Mouse (Mus musculus) forebrain, embryonic 16.5 days (tissue): ENCODE results near the gene Trim17. TPM values are rescaled to one million over a fixed set of nuclear protein-coding genes. Genes with fewer than 3 reads are reported as not detected.

Experiments used
- ATAC-seq: fragments of 200-750 bp; cut with Nextera tagmentation; 2 replicates; pipeline ENCODE4 v1.8.0; 2017; ENCODE audit warnings: mild to moderate bottlenecking, moderate library complexity
- H3K27ac ChIP-seq: fragments of 300-500 bp; sonication (generic); 2 replicates; pipeline ENCODE4 v1.5.1; 2014; ENCODE audit warnings: low read length, control low read depth
- H3K27me3 ChIP-seq: fragments of 300-500 bp; sonication (generic); replicated peaks from 2 replicates; pipeline ENCODE4 v1.6.1; 2014; ENCODE audit warnings: low read length; ENCODE audit not compliant: control insufficient read depth, insufficient read depth
- H3K36me3 ChIP-seq: fragments of 300-500 bp; sonication (generic); 2 replicates; pipeline ENCODE4 v1.6.1; 2014; ENCODE audit not compliant: control insufficient read depth, insufficient read depth
- H3K4me1 ChIP-seq: fragments of 300-500 bp; sonication (generic); replicated peaks from 2 replicates; pipeline ENCODE4 v1.6.1; 2014; ENCODE audit warnings: low read length; ENCODE audit not compliant: control insufficient read depth, insufficient read depth
- H3K4me2 ChIP-seq: fragments of 300-500 bp; sonication (generic); 2 replicates; pipeline ENCODE4 v1.6.1; 2014; ENCODE audit warnings: mild to moderate bottlenecking, low read length, control low read depth
- H3K4me3 ChIP-seq: fragments of 300-500 bp; sonication (generic); replicated peaks from 2 replicates; pipeline ENCODE4 v1.5.1; 2014; ENCODE audit warnings: mild to moderate bottlenecking, low read length, control low read depth
- H3K9ac ChIP-seq: fragments of 300-500 bp; sonication (generic); replicated peaks from 2 replicates; pipeline ENCODE4 v1.6.1; 2014; ENCODE audit warnings: low read depth, low read length, control low read depth
- H3K9me3 ChIP-seq: fragments of 300-500 bp; sonication (generic); 2 replicates; pipeline ENCODE4 v1.6.1; 2016; ENCODE audit warnings: low read length; ENCODE audit not compliant: control insufficient read depth
- WGBS: fragments of 180-500 bp; shearing (Covaris S2); extraction: QIAGEN DNeasy Blood & Tissue Kit; methylation state at CpG from one replicate; pipeline ENCODE4 v1.1.7; 2014; 5-methylcytosine and 5-hydroxymethylcytosine counted together
- polyA plus RNA-seq: library from polyadenylated mRNA; unstranded; fragments of >200 nt; fragmentation: Nextera tagmentation; extraction: Ambion mirVana; gene quantifications from 2 replicates; pipeline ENCODE4 v1.2.1, GENCODE M21; 2015

The Trim17 gene
- polyA plus RNA-seq, 1 experiment from 2014 or later: 2.0 TPM

DNA sequence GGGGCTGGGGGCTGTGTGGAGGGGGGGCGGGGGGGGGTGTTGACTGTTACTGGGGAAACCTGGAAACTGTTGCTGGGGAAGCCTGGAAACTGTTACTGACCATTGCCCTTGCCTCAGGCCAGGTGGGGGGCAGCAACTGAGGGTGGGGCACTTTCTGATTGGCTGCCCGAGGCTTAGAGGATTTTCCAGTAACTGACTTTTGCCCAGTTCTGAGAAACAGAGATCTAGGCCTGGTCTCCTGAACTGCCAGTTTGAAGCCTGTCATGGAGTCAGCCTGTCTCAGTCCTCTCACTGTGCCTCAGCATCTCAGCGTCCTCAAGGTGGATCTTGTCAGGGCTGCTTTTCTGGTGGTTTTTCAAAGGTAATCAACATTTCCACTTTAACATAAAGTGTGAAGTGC is 19.9 kb downstream of the Trim17 start:
- no peak overlapping the region for H3K27ac ChIP-seq
- no peaks in the 10 kb centered on the region for H3K27me3 ChIP-seq
- H3K9me3 ChIP-seq: no peaks in the 10 kb centered on the region
- H3K36me3 ChIP-seq: 0 out of 2 replicates have a peak, but pooled peaks cover 5% of the 10 kb centered on the region
- 85% methylated on average over 3 of the region's 3 CpGs for WGBS
- no peak overlapping the region for H3K4me2 ChIP-seq
- peaks cover 25% of the 10 kb centered on the region for H3K4me1 ChIP-seq
- H3K4me3 ChIP-seq: no peak overlapping the region
- no peak overlapping the region for H3K9ac ChIP-seq
- ATAC-seq: no peak

DNA sequence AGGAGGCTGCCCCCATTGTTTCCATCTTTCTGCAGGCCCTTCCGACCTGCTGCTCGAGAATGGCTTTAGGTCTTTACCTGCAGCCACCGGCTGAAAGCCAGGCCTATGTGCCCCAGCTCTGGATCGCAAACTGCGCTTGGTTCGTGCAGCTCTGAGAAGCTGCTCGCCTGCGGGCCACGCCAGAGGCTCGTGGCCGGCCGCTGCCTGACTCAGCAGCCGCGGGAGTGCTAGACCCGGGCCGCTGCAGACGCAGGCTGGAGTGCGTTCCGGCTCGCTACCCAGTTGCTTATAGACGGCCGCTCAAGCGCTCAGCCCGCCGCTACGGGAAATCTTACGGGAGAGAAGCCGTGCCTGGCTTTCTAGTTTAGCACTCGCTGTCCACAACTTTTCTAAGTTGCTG is 22.7 kb downstream of the Trim17 start:
- ATAC-seq: no peak
- peak overlapping the region; percentile 91 for H3K9ac ChIP-seq
- no peaks in the 10 kb centered on the region for H3K27me3 ChIP-seq
- no peaks in the 10 kb centered on the region for H3K9me3 ChIP-seq
- peak overlapping the region; percentile 94 for H3K4me2 ChIP-seq
- H3K36me3 ChIP-seq: peaks cover under 1% of the 10 kb centered on the region; the same call in 1 of the 2 replicates
- peak overlapping the region; percentile 88 for H3K4me3 ChIP-seq
- peak overlapping the region; percentile 81 for H3K27ac ChIP-seq
- WGBS: under 1% methylated on average over 29 of the region's 29 CpGs
- peaks cover 42% of the 10 kb centered on the region for H3K4me1 ChIP-seq

DNA sequence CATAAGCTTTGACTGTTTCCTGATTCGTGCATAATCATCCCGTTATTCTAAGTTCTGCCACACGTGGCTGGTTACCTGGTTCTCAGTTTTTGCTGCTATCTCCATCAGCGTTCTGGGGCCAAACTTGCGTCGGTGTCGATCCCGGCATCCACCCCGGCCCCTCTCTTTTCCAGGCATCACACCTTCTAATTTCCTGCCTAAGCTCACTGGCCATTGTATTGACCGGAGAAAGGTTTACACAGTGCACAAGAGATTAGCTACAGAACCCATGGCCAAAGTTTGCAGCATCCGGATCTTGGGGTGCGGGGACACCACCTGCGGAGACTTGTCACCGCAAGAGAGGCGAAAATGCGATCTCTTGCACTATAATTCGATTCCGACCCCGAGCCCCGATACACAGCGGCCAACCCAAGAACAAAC is 23.1 kb downstream of the Trim17 start:
- Histone ChIP-seq H3K36me3 (peaks cover 6% of the 10 kb centered on the region), H3K9ac (peak overlapping the region; percentile 91), H3K4me3 (peak overlapping the region; percentile 88), H3K9me3 (no peaks in the 10 kb centered on the region), H3K4me2 (peak overlapping the region; percentile 94), H3K27ac (peak overlapping the region; percentile 81), H3K4me1 (peaks cover 42% of the 10 kb centered on the region), H3K27me3 (no peaks in the 10 kb centered on the region)
- peak; percentile 26 for ATAC-seq
- WGBS: under 1% methylated on average over 21 of the region's 21 CpGs

DNA sequence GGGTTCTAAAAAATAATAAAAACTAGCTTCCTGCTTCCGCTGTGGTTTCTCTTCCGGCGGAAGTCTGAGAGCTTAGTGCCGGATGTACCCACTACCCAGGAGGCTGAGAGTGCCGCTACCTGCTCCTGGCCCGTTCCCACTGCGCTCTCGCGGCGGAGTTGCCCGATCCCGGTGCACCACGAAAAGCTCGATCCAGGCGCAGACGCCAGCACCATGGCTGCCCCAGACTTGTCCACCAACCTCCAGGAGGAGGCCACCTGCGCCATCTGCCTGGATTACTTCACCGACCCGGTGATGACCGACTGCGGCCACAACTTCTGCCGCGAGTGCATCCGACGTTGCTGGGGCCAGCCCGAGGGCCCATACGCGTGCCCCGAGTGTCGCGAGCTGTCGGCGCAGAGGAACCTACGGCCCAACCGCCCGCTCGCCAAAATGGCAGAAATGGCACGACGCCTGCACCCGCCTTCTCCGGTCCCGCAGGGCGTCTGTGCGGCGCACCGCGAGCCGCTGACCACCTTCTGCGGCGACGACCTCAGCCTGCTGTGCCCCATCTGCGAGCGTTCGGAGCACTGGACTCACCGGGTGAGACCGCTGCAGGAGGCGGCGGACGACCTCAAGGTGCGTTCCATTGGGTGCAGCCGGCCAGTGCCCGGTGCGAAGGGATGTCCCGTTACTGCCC is 23.7 kb downstream of the Trim17 start, which contains the start of gene Trim11:
TSS of gene Trim11 (plus strand) at position 67 of the 679 bp plus-strand sequence.
- H3K9ac ChIP-seq: peak within 1 kb of the TSS; percentile 91
- H3K36me3 ChIP-seq: peaks cover 7% of the 10 kb centered on the region
- no peaks in the 10 kb centered on the region for H3K27me3 ChIP-seq
- ATAC-seq: peak; percentile 89
- peaks cover 42% of the 10 kb centered on the region for H3K4me1 ChIP-seq
- H3K4me3 ChIP-seq: peak within 1 kb of the TSS; percentile 88
- peak within 1 kb of the TSS; percentile 81 for H3K27ac ChIP-seq
- no peaks in the 10 kb centered on the region for H3K9me3 ChIP-seq
- H3K4me2 ChIP-seq: peak within 1 kb of the TSS; percentile 94
- WGBS: under 1% methylated on average over 64 of the region's 64 CpGs

DNA sequence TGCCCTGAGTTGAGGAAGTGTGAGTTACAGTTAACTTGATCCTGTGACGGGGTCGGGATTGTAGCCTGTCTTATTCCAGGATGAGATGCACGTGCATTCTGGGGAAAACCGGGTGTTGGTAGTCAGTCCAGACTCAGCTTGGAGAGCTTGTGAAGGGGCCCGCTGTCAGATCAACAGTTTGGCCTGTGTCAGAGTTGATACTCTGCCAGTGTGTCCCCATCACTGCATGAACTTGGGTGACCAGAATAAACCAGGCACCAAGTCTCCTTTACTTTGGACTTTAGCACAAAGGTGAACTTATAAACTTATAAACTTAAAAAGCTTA is 24.2 kb downstream of the Trim17 start:
- no peaks in the 10 kb centered on the region for H3K27me3 ChIP-seq
- 2% methylated on average over 5 of the region's 5 CpGs for WGBS
- H3K9me3 ChIP-seq: no peaks in the 10 kb centered on the region
- H3K4me1 ChIP-seq: peaks cover 42% of the 10 kb centered on the region
- H3K27ac ChIP-seq: no peak overlapping the region
- peak overlapping the region; percentile 91 for H3K9ac ChIP-seq
- peak overlapping the region; percentile 88 for H3K4me3 ChIP-seq
- peak overlapping the region; percentile 94 for H3K4me2 ChIP-seq
- ATAC-seq: no peak
- H3K36me3 ChIP-seq: peaks cover 9% of the 10 kb centered on the region

DNA sequence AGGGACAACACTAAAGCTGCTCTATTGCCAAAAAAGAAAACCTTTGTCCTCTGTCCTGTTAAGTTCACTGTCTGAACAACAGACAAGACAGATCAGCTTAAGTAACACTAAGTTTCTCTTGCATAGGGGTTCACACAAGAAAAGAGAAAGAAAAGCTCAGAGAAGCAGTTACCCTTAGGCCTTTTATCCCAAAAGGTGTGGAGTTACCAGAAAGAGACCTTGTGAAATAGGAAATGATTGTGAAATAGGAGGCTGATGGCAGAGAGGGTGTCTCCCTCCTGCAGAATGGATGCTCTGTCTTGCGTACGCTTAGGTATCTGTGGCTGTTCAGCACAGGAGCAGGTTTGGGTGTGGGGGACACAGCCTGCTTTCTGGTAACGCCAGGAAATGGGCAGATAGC is 24.7 kb downstream of the Trim17 start:
- H3K4me1 ChIP-seq: peaks cover 40% of the 10 kb centered on the region
- WGBS: 84% methylated on average over 3 of the region's 3 CpGs
- peaks cover 10% of the 10 kb centered on the region for H3K36me3 ChIP-seq

DNA sequence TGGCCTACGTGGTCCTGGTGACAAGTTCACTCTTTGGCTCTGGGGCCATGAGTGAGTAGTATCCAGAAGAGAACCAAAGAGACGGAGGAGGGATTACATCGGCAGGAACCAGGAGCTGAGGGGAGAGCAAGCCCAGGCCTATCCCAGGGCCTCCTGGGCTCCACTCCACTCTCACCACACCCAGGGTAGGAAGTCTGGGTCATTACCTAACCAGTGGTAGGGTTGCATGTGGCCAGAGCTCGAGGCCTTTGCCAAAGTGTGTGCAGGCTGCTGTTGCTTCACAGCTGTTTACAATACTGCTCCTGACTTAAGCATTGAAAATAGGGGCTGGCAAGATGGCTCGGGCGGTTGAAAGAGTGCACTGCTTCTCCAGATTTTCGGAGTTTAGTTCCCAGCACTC is 25.2 kb downstream of the Trim17 start:
- Histone ChIP-seq H3K9me3 (no peaks in the 10 kb centered on the region), H3K36me3 (peaks cover 10% of the 10 kb centered on the region), H3K27ac (no peak overlapping the region), H3K27me3 (no peaks in the 10 kb centered on the region), H3K4me2 (peak overlapping the region; percentile 94), H3K9ac (peak overlapping the region; percentile 3; the same call in 1 of the 2 replicates), H3K4me3 (peak overlapping the region; percentile 4; the same call in 1 of the 2 replicates), H3K4me1 (peaks cover 40% of the 10 kb centered on the region)
- ATAC-seq: no peak
- WGBS: 79% methylated on average over 7 of the region's 7 CpGs

More for the DNA sequence above, 24.7 kb downstream of the Trim17 start:
- no peak for ATAC-seq
- Histone ChIP-seq H3K9ac (peak overlapping the region; percentile 3; the same call in 1 of the 2 replicates), H3K4me3 (peak overlapping the region; percentile 88), H3K27me3 (no peaks in the 10 kb centered on the region), H3K4me2 (peak overlapping the region; percentile 94), H3K9me3 (no peaks in the 10 kb centered on the region), H3K27ac (no peak overlapping the region)

DNA sequence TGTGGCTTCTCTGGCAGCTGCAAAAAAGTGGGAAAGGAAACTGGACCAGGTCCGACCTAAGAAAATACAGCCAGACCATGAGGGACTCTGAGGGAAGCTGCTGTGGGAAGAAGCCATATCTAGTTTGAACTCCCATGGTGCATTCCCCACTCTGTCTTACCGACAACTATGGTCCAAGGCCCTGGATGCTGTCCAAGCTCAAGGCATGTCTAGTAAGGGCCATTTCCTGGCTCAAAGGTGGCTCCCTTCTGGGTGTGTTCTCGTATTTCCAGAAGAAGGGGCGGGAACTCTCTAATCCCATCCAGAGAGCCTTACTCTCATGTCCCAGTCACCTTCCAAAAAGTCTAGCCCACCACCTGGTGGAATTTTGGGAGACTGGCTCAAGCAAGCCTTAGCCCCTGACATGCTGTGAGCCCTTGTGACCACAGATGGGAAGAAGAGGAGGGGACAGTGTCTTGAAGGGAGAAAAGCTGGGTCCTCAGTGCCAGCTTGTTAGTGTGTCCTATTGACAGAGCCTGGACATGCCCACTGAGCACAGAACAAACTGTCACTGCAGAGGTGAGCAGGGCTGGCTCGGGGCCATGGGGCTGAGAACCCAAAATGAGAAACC is 26.0 kb downstream of the Trim17 start:
- Histone ChIP-seq H3K4me3 (no peak overlapping the region), H3K36me3 (peaks cover 14% of the 10 kb centered on the region), H3K4me1 (peaks cover 37% of the 10 kb centered on the region), H3K9ac (no peak overlapping the region), H3K27me3 (no peaks in the 10 kb centered on the region), H3K9me3 (no peaks in the 10 kb centered on the region), H3K4me2 (no peak overlapping the region), H3K27ac (no peak overlapping the region)
- no peak for ATAC-seq
- 52% methylated on average over 5 of the region's 5 CpGs for WGBS

DNA sequence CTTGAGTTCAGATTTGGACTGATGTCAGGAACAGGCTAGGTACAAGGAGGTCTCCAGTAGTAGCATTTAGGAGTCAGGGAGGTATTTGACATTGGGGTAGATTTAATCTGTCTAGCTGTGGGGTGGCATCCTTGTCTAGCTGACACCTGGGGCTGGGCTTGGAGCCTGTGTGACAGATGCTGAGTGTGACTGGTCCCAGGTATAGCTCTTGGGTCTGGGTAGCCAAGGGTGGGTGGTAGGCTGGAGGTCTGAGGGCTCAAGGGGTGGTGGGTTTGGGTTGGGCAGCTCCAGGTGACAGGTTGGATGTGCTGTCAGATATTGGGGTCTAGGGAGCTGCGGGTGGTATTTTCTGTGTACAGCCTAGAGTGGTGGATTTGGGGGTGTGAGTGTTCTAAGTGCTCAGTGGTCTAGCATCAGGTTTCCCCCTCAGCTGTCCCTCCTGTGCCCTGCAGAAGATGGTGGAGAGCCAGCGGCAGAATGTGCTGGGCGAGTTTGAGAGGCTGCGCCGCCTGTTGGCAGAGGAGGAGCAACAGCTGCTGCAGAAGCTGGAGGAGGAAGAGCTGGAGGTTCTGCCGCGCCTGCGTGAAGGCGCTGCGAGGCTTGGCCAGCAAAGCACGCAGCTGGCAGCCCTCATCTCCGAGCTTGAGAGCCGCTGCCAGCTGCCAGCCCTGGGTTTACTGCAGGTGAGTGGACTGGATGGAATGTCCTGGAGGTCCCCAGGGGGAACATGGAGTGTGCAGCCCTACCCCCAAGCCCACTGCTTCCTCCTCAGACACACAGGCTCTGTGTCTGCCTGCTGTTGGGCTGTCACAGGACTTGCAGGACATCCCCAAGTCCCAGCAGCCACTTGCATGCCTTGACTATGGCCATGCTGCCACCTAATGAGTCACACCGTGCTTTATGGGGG is 27.3 kb downstream of the Trim17 start:
- no peaks in the 10 kb centered on the region for H3K27me3 ChIP-seq
- peaks cover 31% of the 10 kb centered on the region for H3K4me1 ChIP-seq
- no peak for ATAC-seq
- peaks cover 21% of the 10 kb centered on the region for H3K36me3 ChIP-seq
- H3K9me3 ChIP-seq: no peaks in the 10 kb centered on the region
- H3K4me3 ChIP-seq: no peak overlapping the region
- no peak overlapping the region for H3K9ac ChIP-seq
- 57% methylated on average over 14 of the region's 14 CpGs for WGBS
- no peak overlapping the region for H3K27ac ChIP-seq
- H3K4me2 ChIP-seq: no peak overlapping the region
